Mouse (Mus musculus): ENCODE data around the gene Kctd19. TPM values are rescaled to one million over a fixed set of nuclear protein-coding genes. Genes with fewer than 3 reads are reported as not detected.

Kctd19 gene
- not detected in 2 replicates for polyA plus RNA-seq (2015; fragmentation: Nextera tagmentation; extraction: Ambion mirVana)

- H3K27ac ChIP-seq: no peak within 1 kb of the TSS
- WGBS (ENCODE audit: insufficient replicate concordance): 1% methylated on average over 34 of the region's 34 CpGs
- H3K4me2 ChIP-seq: peak within 1 kb of the TSS; percentile 64
- H3K9me3 ChIP-seq (replicated peaks): no peaks in the 10 kb centered on the region
- no peaks in the 10 kb centered on the region for H3K36me3 ChIP-seq
- H3K9ac ChIP-seq: no peak within 1 kb of the TSS
- peak; percentile 67 for DNase-seq
- ATAC-seq (ENCODE audit: low read depth): peak; percentile 84
- H3K27me3 ChIP-seq: peaks cover 53% of the 10 kb centered on the region
- H3K4me1 ChIP-seq (replicated peaks): peaks cover 9% of the 10 kb centered on the region
- peak within 1 kb of the TSS; percentile 44 for H3K4me3 ChIP-seq (replicated peaks)
These were observed at the start of gene Kctd19, which contains the start of gene Lrrc36 for GRCm38 (mm10) chr8:105413391-105413790. Gene Kctd19, minus strand, starts transcription at chr8:105413502. Gene Lrrc36, plus strand, starts transcription at chr8:105413571.

- ATAC-seq (ENCODE audit: low read depth) (no peak), DNase-seq (no peak)
- Histone ChIP-seq H3K9ac (no peak overlapping the region), H3K27ac (no peak overlapping the region), H3K4me2 (no peak overlapping the region), H3K9me3 (replicated peaks) (no peaks in the 10 kb centered on the region), H3K4me3 (replicated peaks) (no peak overlapping the region), H3K4me1 (replicated peaks) (0 out of 2 replicates have a peak, but pooled peaks cover 6% of the 10 kb centered on the region), H3K27me3 (peaks cover 32% of the 10 kb centered on the region), H3K36me3 (no peaks in the 10 kb centered on the region)
- 63% methylated on average over 13 of the region's 13 CpGs for WGBS (ENCODE audit: insufficient replicate concordance)
These were observed 47.9 kb upstream of the Kctd19 start for GRCm38 (mm10) chr8:105461085-105461803.

DNA sequence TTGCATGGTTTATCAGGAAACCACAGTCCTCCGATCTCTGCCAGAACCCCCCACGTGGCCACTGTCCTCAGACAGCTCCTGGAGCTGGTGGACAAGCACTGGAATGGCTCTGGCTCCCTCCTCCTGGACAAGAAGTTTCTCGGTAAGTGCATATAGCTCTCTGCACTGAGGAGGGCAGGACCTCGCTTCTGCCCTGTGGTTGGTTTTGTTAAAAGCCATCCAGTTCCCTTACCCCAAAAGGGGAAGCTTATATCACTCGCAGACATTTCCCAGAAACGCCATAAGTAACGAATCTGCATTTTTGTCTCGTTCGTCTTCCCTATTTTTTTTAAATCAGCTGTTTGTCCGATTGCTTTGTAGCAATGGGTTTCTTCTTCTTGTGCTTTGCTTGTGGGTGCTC is 41.9 kb upstream of the Kctd19 start:
- Histone ChIP-seq H3K27me3 (peaks cover 15% of the 10 kb centered on the region), H3K4me1 (replicated peaks) (peaks cover 36% of the 10 kb centered on the region), H3K4me2 (peak overlapping the region; percentile 43), H3K36me3 (no peaks in the 10 kb centered on the region), H3K9me3 (replicated peaks) (no peaks in the 10 kb centered on the region), H3K27ac (peak overlapping the region; percentile 49; the same call in 1 of the 2 replicates), H3K9ac (peak overlapping the region; percentile 30; the same call in 1 of the 2 replicates), H3K4me3 (replicated peaks) (peak overlapping the region; percentile 21; the same call in 1 of the 2 replicates)
- DNase-seq (peak; percentile 25), ATAC-seq (ENCODE audit: low read depth) (no peak; the same call in 1 of the 2 replicates)
- WGBS (ENCODE audit: insufficient replicate concordance): 11% methylated on average over 10 of the region's 10 CpGs

DNA sequence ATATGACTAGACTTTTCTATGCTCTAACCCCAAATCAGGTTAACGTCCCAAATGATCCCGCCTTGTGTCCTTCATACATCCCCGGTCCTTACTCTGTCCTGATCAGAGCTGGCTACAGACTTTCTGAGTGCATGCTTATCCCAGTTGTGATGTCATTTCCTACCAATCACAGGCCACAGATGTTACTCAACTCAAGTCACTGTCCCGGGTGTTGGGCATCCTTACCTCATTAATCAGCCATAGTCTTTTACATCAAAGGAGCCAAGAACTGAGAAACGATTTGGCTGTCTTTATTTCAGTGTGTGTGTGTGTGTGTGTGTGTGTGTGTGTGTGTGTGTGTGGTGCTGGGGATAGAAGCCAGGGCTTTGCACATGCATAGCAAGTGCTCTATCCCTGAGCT is 40.8 kb upstream of the Kctd19 start:
- no peak overlapping the region for H3K27ac ChIP-seq
- DNase-seq: no peak
- ATAC-seq (ENCODE audit: low read depth): no peak
- H3K27me3 ChIP-seq: peaks cover 15% of the 10 kb centered on the region
- H3K9me3 ChIP-seq (replicated peaks): no peaks in the 10 kb centered on the region
- no peak overlapping the region for H3K9ac ChIP-seq
- H3K4me3 ChIP-seq (replicated peaks): no peak overlapping the region
- no peaks in the 10 kb centered on the region for H3K36me3 ChIP-seq
- WGBS (ENCODE audit: insufficient replicate concordance): 60% methylated on average over 5 of the region's 5 CpGs
- H3K4me1 ChIP-seq (replicated peaks): peaks cover 46% of the 10 kb centered on the region
- H3K4me2 ChIP-seq: no peak overlapping the region

- no peak overlapping the region for H3K4me2 ChIP-seq
- no peak overlapping the region for H3K9ac ChIP-seq
- no peaks in the 10 kb centered on the region for H3K9me3 ChIP-seq (replicated peaks)
- peaks cover 14% of the 10 kb centered on the region for H3K27me3 ChIP-seq
- ATAC-seq (ENCODE audit: low read depth): no peak
- 43% methylated on average over 5 of the region's 5 CpGs for WGBS (ENCODE audit: insufficient replicate concordance)
- H3K4me3 ChIP-seq (replicated peaks): no peak overlapping the region
- H3K4me1 ChIP-seq (replicated peaks): peaks cover 54% of the 10 kb centered on the region
- DNase-seq: no peak
- no peaks in the 10 kb centered on the region for H3K36me3 ChIP-seq
- H3K27ac ChIP-seq: no peak overlapping the region
These were observed 40.0 kb upstream of the Kctd19 start for GRCm38 (mm10) chr8:105453296-105453695.

DNA sequence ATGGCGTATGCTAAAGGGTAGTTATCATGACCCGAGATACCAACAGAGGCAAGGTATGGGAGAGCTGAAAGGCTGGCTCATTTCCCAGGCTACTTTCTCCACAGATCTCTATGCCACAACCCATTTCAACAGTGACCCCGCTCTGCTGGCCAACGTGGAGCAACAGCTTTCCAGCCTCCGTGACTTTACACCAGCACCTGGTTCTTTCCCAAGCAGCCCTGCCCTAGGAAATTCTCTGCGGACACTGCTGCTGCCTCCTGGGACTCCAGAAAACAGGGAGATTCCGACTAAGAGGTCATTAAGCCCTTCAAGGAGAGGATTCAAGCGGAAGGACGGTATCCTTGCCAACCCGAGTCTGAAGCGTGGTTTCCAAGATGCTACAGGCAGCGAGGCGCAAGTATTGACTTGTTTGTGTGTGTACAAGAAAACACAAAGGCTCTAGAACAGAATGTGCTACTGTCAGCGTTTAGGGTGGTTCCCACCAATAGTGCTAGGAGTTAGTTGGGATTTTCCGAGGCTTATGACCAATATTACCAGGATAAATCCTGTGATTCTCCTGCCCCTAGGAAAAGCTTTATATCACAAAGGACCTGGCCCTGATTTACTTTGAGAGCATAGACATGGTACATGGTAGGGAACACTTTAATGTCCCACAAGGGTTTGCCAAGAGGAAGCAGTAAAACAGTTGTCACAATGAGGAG is 38.8 kb upstream of the Kctd19 start:
- no peak for DNase-seq
- WGBS (ENCODE audit: insufficient replicate concordance): 63% methylated on average over 15 of the region's 15 CpGs
- Histone ChIP-seq H3K27me3 (peaks cover 5% of the 10 kb centered on the region), H3K9me3 (replicated peaks) (no peaks in the 10 kb centered on the region), H3K4me1 (replicated peaks) (peaks cover 57% of the 10 kb centered on the region), H3K4me2 (no peak overlapping the region), H3K36me3 (no peaks in the 10 kb centered on the region), H3K27ac (no peak overlapping the region), H3K9ac (0 out of 2 replicates have a peak overlapping the region, but pooled peaks have one; percentile 17), H3K4me3 (replicated peaks) (no peak overlapping the region)
- ATAC-seq (ENCODE audit: low read depth): no peak

DNA sequence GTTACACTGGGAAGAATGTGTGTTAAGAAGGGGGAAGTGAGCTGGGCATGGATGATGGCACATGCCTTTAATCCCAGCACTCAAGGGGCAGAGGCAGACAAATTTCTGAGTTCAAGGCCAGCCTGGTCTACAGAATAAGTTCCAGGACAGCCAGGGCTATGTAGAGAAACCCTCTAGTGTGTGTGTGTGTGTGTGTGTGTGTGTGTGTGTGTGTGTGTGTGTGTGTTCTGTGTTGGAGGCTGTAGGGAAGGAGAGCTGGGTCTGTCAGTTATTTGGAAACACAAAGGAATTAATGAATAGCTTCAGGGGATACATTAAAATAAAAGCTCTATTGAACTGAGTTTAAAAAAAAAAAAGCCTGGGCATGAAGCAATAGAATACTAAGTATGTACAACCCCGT is 37.7 kb upstream of the Kctd19 start:
- no peak for ATAC-seq (ENCODE audit: low read depth)
- no peaks in the 10 kb centered on the region for H3K9me3 ChIP-seq (replicated peaks)
- 73% methylated on average over 1 of the region's 1 CpGs for WGBS (ENCODE audit: insufficient replicate concordance)
- H3K27me3 ChIP-seq: peaks cover 5% of the 10 kb centered on the region
- H3K27ac ChIP-seq: no peak overlapping the region
- DNase-seq: no peak
- no peak overlapping the region for H3K4me2 ChIP-seq
- no peak overlapping the region for H3K4me3 ChIP-seq (replicated peaks)
- H3K9ac ChIP-seq: no peak overlapping the region
- no peaks in the 10 kb centered on the region for H3K36me3 ChIP-seq
- H3K4me1 ChIP-seq (replicated peaks): peaks cover 63% of the 10 kb centered on the region

- WGBS (ENCODE audit: insufficient replicate concordance): 40% methylated on average over 5 of the region's 5 CpGs
- ATAC-seq (ENCODE audit: low read depth): peak; percentile 95
- DNase-seq: peak; percentile 55
- Histone ChIP-seq H3K27ac (peak overlapping the region; percentile 93), H3K4me1 (replicated peaks) (peaks cover 64% of the 10 kb centered on the region), H3K9ac (peak overlapping the region; percentile 69), H3K4me3 (replicated peaks) (peak overlapping the region; percentile 27), H3K36me3 (no peaks in the 10 kb centered on the region), H3K9me3 (replicated peaks) (no peaks in the 10 kb centered on the region), H3K27me3 (peaks cover 8% of the 10 kb centered on the region), H3K4me2 (peak overlapping the region; percentile 67)
These were observed 35.3 kb upstream of the Kctd19 start for GRCm38 (mm10) chr8:105448596-105448995.

GRCm38 (mm10) chr8:105448188-105448587 is 34.9 kb upstream of the Kctd19 start:
- Histone ChIP-seq H3K36me3 (no peaks in the 10 kb centered on the region), H3K4me3 (replicated peaks) (peak overlapping the region; percentile 27), H3K9me3 (replicated peaks) (no peaks in the 10 kb centered on the region), H3K27ac (peak overlapping the region; percentile 93), H3K4me1 (replicated peaks) (peaks cover 66% of the 10 kb centered on the region), H3K9ac (peak overlapping the region; percentile 69), H3K27me3 (peaks cover 8% of the 10 kb centered on the region), H3K4me2 (peak overlapping the region; percentile 67)
- WGBS (ENCODE audit: insufficient replicate concordance): 31% methylated on average over 3 of the region's 3 CpGs
- peak; percentile 98 for ATAC-seq (ENCODE audit: low read depth)
- peak; percentile 42 for DNase-seq

DNA sequence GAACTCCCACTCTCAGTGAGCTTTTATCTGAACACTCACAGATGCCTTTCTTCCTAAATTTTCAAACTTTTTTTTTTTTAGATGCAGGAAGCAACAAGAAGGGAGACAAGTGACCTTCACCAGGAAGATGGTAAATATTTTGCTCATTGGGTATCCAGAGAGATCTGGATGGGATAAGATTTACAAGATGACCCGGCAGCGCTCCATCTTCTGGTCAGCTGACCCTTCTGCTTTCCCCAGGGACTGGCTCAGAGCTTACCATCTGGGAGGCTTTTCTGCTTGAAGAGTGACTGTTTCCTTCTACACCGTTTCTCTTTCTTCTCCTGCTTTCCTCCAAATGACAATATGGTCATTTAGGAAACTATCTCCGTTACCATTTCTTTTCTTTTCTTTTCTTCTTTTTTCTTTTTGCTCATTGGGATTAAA is 32.8 kb upstream of the Kctd19 start:
- 54% methylated on average over 4 of the region's 4 CpGs for WGBS (ENCODE audit: insufficient replicate concordance)
- no peaks in the 10 kb centered on the region for H3K36me3 ChIP-seq
- no peak overlapping the region for H3K4me3 ChIP-seq (replicated peaks)
- H3K27me3 ChIP-seq: peaks cover 2% of the 10 kb centered on the region; the same call in 1 of the 2 replicates
- H3K4me2 ChIP-seq: no peak overlapping the region; the same call in 1 of the 2 replicates
- ATAC-seq (ENCODE audit: low read depth) (no peak), DNase-seq (no peak)
- H3K9me3 ChIP-seq (replicated peaks): no peaks in the 10 kb centered on the region
- H3K27ac ChIP-seq: peak overlapping the region; percentile 48
- H3K9ac ChIP-seq: no peak overlapping the region
- H3K4me1 ChIP-seq (replicated peaks): peaks cover 54% of the 10 kb centered on the region

Measured in liver, embryonic 13.5 days (tissue).